Mouse (Mus musculus) heart, postnatal 0 days (tissue): ENCODE measurements at regions not wholly inside any gene's neighbourhood (a gene's known extent, or its start where the extent isn't known, plus 50 kb on each side); places are given as distances from the start of the nearest gene placed in this dataset.

Experiments used
- ATAC-seq: fragments of 200-750 bp; cut with Nextera tagmentation; 2 replicates; pipeline ENCODE4 v1.8.0; 2017; ENCODE audit warnings: low read depth, moderate number of reproducible peaks, moderate library complexity; ENCODE audit not compliant: insufficient read depth
- DNase-seq: peaks from one replicate; pipeline ENCODE4 v3.0.0-alpha.2; 2016; ENCODE audit warnings: low spot score
- H3K27ac ChIP-seq: fragments of 300-500 bp; sonication (generic); 2 replicates; pipeline ENCODE4 v1.5.1; 2014; ENCODE audit warnings: low read depth, mild to moderate bottlenecking
- H3K27me3 ChIP-seq: fragments of 300-500 bp; sonication (generic); 2 replicates; pipeline ENCODE4 v1.6.1; 2014; ENCODE audit warnings: low read length, mixed read lengths; ENCODE audit not compliant: control insufficient read depth, insufficient read depth
- H3K36me3 ChIP-seq: fragments of 300-500 bp; sonication (generic); replicated peaks from 2 replicates; pipeline ENCODE4 v1.6.1; 2014; ENCODE audit warnings: low read length, mixed read lengths; ENCODE audit not compliant: control insufficient read depth, insufficient read depth
- H3K4me1 ChIP-seq: fragments of 300-500 bp; sonication (generic); 2 replicates; pipeline ENCODE4 v1.6.1; 2014; ENCODE audit warnings: antibody characterized with exemption; ENCODE audit not compliant: control insufficient read depth, insufficient read depth
- H3K4me2 ChIP-seq: fragments of 300-500 bp; sonication (generic); 2 replicates; pipeline ENCODE4 v1.6.1; 2014; ENCODE audit warnings: low read depth, mild to moderate bottlenecking, low read length, moderate library complexity
- H3K4me3 ChIP-seq: fragments of 300-500 bp; sonication (generic); 2 replicates; pipeline ENCODE4 v1.5.1; 2014; ENCODE audit warnings: low read depth, low read length
- H3K9ac ChIP-seq: fragments of 300-500 bp; sonication (generic); replicated peaks from 2 replicates; pipeline ENCODE4 v1.6.1; 2014; ENCODE audit warnings: low read depth, low read length, mixed read lengths
- H3K9me3 ChIP-seq: fragments of 300-500 bp; sonication (generic); replicated peaks from 2 replicates; pipeline ENCODE4 v1.6.1; 2016; ENCODE audit warnings: low read length; ENCODE audit not compliant: control insufficient read depth
- CTCF ChIP-seq: IDR thresholded peaks from 2 replicates; pipeline ENCODE4 v1.5.1; 2016; ENCODE audit warnings: antibody characterized with exemption, control low read depth, low read depth
- EP300 ChIP-seq: IDR thresholded peaks from 2 replicates; pipeline ENCODE4 v1.6.1; 2016; ENCODE audit warnings: antibody characterized with exemption, low read depth
- WGBS: fragments of 180-500 bp; shearing (Covaris S2); extraction: QIAGEN DNeasy Blood & Tissue Kit; methylation state at CpG from one replicate; pipeline ENCODE4 v1.1.7; 2014; 5-methylcytosine and 5-hydroxymethylcytosine counted together

- Histone ChIP-seq H3K4me3 (no peak overlapping the region), H3K4me2 (no peak overlapping the region), H3K27ac (no peak overlapping the region), H3K9me3 (no peaks in the 10 kb centered on the region), H3K4me1 (no peaks in the 10 kb centered on the region), H3K9ac (no peak overlapping the region), H3K27me3 (no peaks in the 10 kb centered on the region), H3K36me3 (no peaks in the 10 kb centered on the region)
- no peak for TF ChIP-seq EP300
- no peak for ATAC-seq
- no peak for DNase-seq
- 80% methylated on average over 5 of the region's 5 CpGs for WGBS
Observed at GRCm38 (mm10) chr11:56343083-56343482, 302.3 kb upstream of the Nmur2 start.

DNA sequence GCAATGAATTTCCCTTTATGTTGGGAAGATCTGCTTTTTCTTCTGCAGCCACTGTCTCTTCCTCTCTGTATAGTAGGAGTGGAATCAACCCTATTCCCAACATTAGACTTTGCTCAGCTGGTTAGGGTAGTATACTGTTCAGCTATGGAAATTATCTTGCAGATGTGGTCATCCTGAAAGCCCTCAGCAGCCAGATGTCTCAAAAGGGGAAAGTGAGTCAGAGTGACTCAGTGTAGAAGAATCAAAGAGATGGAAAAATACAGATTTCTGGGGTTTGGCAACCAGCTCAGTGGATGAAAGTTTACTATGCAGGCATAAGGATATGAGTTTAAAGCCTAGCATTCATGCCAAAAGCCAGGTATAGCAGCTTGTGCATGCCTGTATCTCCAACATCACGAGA, 300.9 kb upstream of the Nmur2 start:
- Histone ChIP-seq H3K4me2 (no peak overlapping the region), H3K27me3 (no peaks in the 10 kb centered on the region), H3K4me3 (no peak overlapping the region), H3K9me3 (no peaks in the 10 kb centered on the region), H3K9ac (no peak overlapping the region), H3K36me3 (no peaks in the 10 kb centered on the region), H3K4me1 (no peaks in the 10 kb centered on the region), H3K27ac (no peak overlapping the region)
- TF ChIP-seq CTCF = no peak
- TF ChIP-seq EP300 = no peak
- WGBS = 37% methylated on average over 1 of the region's 1 CpGs
- DNase-seq (no peak), ATAC-seq (no peak)

DNA sequence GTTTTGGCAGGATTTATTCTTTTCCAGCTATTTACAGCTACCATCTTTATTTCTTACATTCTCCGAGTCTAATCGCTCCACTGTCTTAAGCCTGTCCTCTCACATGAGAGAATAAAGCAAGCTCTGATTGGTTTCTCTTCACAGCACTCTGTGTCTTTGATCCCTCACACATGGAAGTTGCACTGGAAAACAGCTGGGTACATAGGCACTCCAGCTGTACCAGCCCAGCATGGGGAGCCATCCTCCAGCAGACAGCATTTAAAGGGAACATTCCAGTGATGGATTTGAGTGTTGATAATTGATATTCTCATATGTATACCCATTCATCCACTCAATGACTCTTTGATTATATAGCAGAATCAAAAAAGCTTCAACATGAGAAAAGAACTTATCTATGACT, 300.2 kb upstream of the Nmur2 start:
- TF ChIP-seq CTCF (no peak), EP300 (no peak)
- DNase-seq (no peak), ATAC-seq (no peak)
- Histone ChIP-seq H3K9me3 (no peaks in the 10 kb centered on the region), H3K27ac (no peak overlapping the region), H3K4me3 (no peak overlapping the region), H3K36me3 (no peaks in the 10 kb centered on the region), H3K4me2 (no peak overlapping the region), H3K27me3 (no peaks in the 10 kb centered on the region), H3K9ac (no peak overlapping the region), H3K4me1 (no peaks in the 10 kb centered on the region)
- WGBS = 50% methylated on average over 2 of the region's 2 CpGs

DNA sequence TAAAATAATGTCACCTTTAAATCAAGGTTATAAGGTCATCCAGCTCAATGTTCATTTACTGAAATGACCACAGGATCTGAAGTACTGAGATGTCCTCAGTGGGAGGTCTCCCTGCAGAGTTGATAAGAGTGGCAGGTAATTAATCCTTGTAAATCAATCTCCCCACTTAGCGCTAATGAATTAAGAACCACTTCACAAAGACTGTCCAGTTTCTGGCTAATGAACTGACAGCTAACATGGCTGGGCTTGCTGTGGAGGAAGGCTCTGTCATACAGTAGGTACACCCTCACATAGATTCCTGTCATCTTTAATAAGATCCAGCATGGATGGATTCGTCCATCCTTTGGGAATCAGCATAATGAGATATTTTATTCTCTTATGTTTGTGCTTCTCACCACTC, 297.7 kb upstream of the Nmur2 start:
- ATAC-seq = no peak
- WGBS = 70% methylated on average over 2 of the region's 2 CpGs
- no peaks in the 10 kb centered on the region for H3K27me3 ChIP-seq

GRCm38 (mm10) chr11:56335937-56336336, 295.1 kb upstream of the Nmur2 start:
- no peak for ATAC-seq
- no peak for TF ChIP-seq EP300
- no peak for TF ChIP-seq CTCF
- no peak overlapping the region for H3K4me2 ChIP-seq
- no peaks in the 10 kb centered on the region for H3K9me3 ChIP-seq
- no peaks in the 10 kb centered on the region for H3K4me1 ChIP-seq
- H3K27ac ChIP-seq = no peak overlapping the region
- no peaks in the 10 kb centered on the region for H3K36me3 ChIP-seq
- H3K27me3 ChIP-seq = no peaks in the 10 kb centered on the region
- H3K4me3 ChIP-seq = no peak overlapping the region
- DNase-seq = no peak
- no peak overlapping the region for H3K9ac ChIP-seq

More for the DNA sequence above, 297.7 kb upstream of the Nmur2 start:
- Histone ChIP-seq H3K36me3 (no peaks in the 10 kb centered on the region), H3K27ac (no peak overlapping the region), H3K4me1 (no peaks in the 10 kb centered on the region), H3K9me3 (no peaks in the 10 kb centered on the region), H3K4me3 (no peak overlapping the region), H3K9ac (no peak overlapping the region), H3K4me2 (no peak overlapping the region)
- no peak for DNase-seq
- TF ChIP-seq CTCF = no peak
- no peak for TF ChIP-seq EP300

GRCm38 (mm10) chr11:56320293-56320692, 279.5 kb upstream of the Nmur2 start:
- Histone ChIP-seq H3K9ac (no peak overlapping the region), H3K27ac (no peak overlapping the region), H3K9me3 (no peaks in the 10 kb centered on the region), H3K4me1 (no peaks in the 10 kb centered on the region), H3K36me3 (no peaks in the 10 kb centered on the region), H3K4me3 (no peak overlapping the region), H3K27me3 (no peaks in the 10 kb centered on the region), H3K4me2 (no peak overlapping the region)
- WGBS = 76% methylated on average over 3 of the region's 3 CpGs
- DNase-seq (no peak), ATAC-seq (no peak)
- TF ChIP-seq CTCF (no peak), EP300 (no peak)
